Mouse (Mus musculus) midbrain, embryonic 14.5 days (tissue): ENCODE data around the gene Traf5. TPM values are rescaled to one million over a fixed set of nuclear protein-coding genes. Genes with fewer than 3 reads are reported as not detected.
A peak's percentile ranks its signal among the peaks of the same experiment; 100 is the strongest.

Experiments used
- ATAC-seq: fragments of 200-750 bp; cut with Nextera tagmentation; 2 replicates; pipeline ENCODE4 v1.8.0; 2017; ENCODE audit warnings: moderate number of reproducible peaks, moderate library complexity; ENCODE audit not compliant: low FRiP score, low TSS enrichment
- DNase-seq: peaks from one replicate; pipeline ENCODE4 v3.0.0-alpha.2; 2015
- H3K27ac ChIP-seq: fragments of 300-500 bp; sonication (generic); replicated peaks from 2 replicates; pipeline ENCODE4 v1.5.1; 2014; ENCODE audit warnings: mild to moderate bottlenecking, low read depth, low read length, moderate library complexity
- H3K27me3 ChIP-seq: fragments of 300-500 bp; sonication (generic); 2 replicates; pipeline ENCODE4 v1.6.1; 2014; ENCODE audit warnings: low read length, control low read depth, mixed read lengths; ENCODE audit not compliant: control insufficient read depth, insufficient read depth
- H3K36me3 ChIP-seq: fragments of 300-500 bp; sonication (generic); 2 replicates; pipeline ENCODE4 v1.6.1; 2014; ENCODE audit warnings: low read length, control low read depth; ENCODE audit not compliant: control insufficient read depth, insufficient read depth
- H3K4me1 ChIP-seq: fragments of 300-500 bp; sonication (generic); 2 replicates; pipeline ENCODE4 v1.6.1; 2014; ENCODE audit warnings: mild to moderate bottlenecking, antibody characterized with exemption, low read length, control low read depth; ENCODE audit not compliant: control insufficient read depth, insufficient read depth
- H3K4me2 ChIP-seq: fragments of 300-500 bp; sonication (generic); 2 replicates; pipeline ENCODE4 v1.6.1; 2014; ENCODE audit warnings: mild to moderate bottlenecking, low read length, moderate library complexity
- H3K4me3 ChIP-seq: fragments of 300-500 bp; sonication (generic); replicated peaks from 2 replicates; pipeline ENCODE4 v1.5.1; 2014; ENCODE audit warnings: low read depth, low read length
- H3K9ac ChIP-seq: fragments of 300-500 bp; sonication (generic); replicated peaks from 2 replicates; pipeline ENCODE4 v1.6.1; 2014; ENCODE audit warnings: mild to moderate bottlenecking, low read length, moderate library complexity
- H3K9me3 ChIP-seq: fragments of 300-500 bp; sonication (generic); 2 replicates; pipeline ENCODE4 v1.6.1; 2016; ENCODE audit warnings: low read length, control low read depth, mixed read lengths; ENCODE audit not compliant: control insufficient read depth
- WGBS: fragments of 180-500 bp; shearing (Covaris S2); extraction: QIAGEN DNeasy Blood & Tissue Kit; methylation state at CpG from one replicate; pipeline ENCODE4 v1.1.7; 2014; 5-methylcytosine and 5-hydroxymethylcytosine counted together
- polyA plus RNA-seq: library from polyadenylated mRNA; unstranded; fragments of >200 nt; fragmentation: Nextera tagmentation; extraction: Ambion mirVana; gene quantifications from 2 replicates; pipeline ENCODE4 v1.2.1, GENCODE M21; 2014

Gene Traf5
- polyA plus RNA-seq, 1 experiment from 2014 or later: 2.4 TPM

- H3K9me3 ChIP-seq: no peaks in the 10 kb centered on the region
- H3K4me2 ChIP-seq: no peak overlapping the region
- WGBS: 97% methylated on average over 11 of the region's 11 CpGs
- H3K27me3 ChIP-seq: no peaks in the 10 kb centered on the region
- H3K9ac ChIP-seq: no peak overlapping the region
- H3K4me1 ChIP-seq: no peaks in the 10 kb centered on the region
- H3K27ac ChIP-seq: no peak overlapping the region
- no peak for ATAC-seq
- H3K36me3 ChIP-seq: peaks cover 49% of the 10 kb centered on the region
- no peak overlapping the region for H3K4me3 ChIP-seq
- DNase-seq: no peak
Observed at GRCm38 (mm10) chr1:192100742-192101141, 8.4 kb upstream of the Traf5 start.

GRCm38 (mm10) chr1:192095626-192096025 lies 3.3 kb upstream of the Traf5 start:
- Histone ChIP-seq H3K9me3 (no peaks in the 10 kb centered on the region), H3K4me2 (no peak overlapping the region), H3K27me3 (peaks cover 9% of the 10 kb centered on the region), H3K4me3 (no peak overlapping the region), H3K27ac (no peak overlapping the region), H3K4me1 (peaks cover 6% of the 10 kb centered on the region; the same call in 1 of the 2 replicates), H3K36me3 (peaks cover 10% of the 10 kb centered on the region), H3K9ac (no peak overlapping the region)
- no peak for ATAC-seq
- DNase-seq: no peak
- 93% methylated on average over 5 of the region's 5 CpGs for WGBS

GRCm38 (mm10) chr1:192094451-192095170 lies 2.3 kb upstream of the Traf5 start:
- no peak overlapping the region for H3K9ac ChIP-seq
- 61% methylated on average over 13 of the region's 13 CpGs for WGBS
- DNase-seq (peak; percentile 79), ATAC-seq (no peak)
- H3K4me3 ChIP-seq: no peak overlapping the region
- H3K27ac ChIP-seq: no peak overlapping the region
- H3K4me2 ChIP-seq: no peak overlapping the region
- H3K9me3 ChIP-seq: no peaks in the 10 kb centered on the region
- H3K27me3 ChIP-seq: peaks cover 12% of the 10 kb centered on the region
- H3K4me1 ChIP-seq: peaks cover 6% of the 10 kb centered on the region; the same call in 1 of the 2 replicates
- peaks cover 8% of the 10 kb centered on the region; the same call in 1 of the 2 replicates for H3K36me3 ChIP-seq

GRCm38 (mm10) chr1:192092879-192093660 lies 711 bp upstream of the Traf5 start:
- H3K4me2 ChIP-seq: peak overlapping the region; percentile 93
- peak overlapping the region; percentile 42; the same call in 1 of the 2 replicates for H3K9ac ChIP-seq
- H3K9me3 ChIP-seq: no peaks in the 10 kb centered on the region
- ATAC-seq (peak; percentile 86), DNase-seq (peak; percentile 93)
- H3K36me3 ChIP-seq: 0 out of 2 replicates have a peak, but pooled peaks cover under 1% of the 10 kb centered on the region
- no peak overlapping the region for H3K27ac ChIP-seq
- H3K27me3 ChIP-seq: peaks cover 14% of the 10 kb centered on the region
- H3K4me3 ChIP-seq: peak overlapping the region; percentile 52
- H3K4me1 ChIP-seq: peaks cover 6% of the 10 kb centered on the region; the same call in 1 of the 2 replicates
- WGBS: 35% methylated on average over 16 of the region's 16 CpGs

- H3K36me3 ChIP-seq: no peaks in the 10 kb centered on the region
- 77% methylated on average over 11 of the region's 11 CpGs for WGBS
- no peak overlapping the region for H3K4me2 ChIP-seq
- peaks cover 6% of the 10 kb centered on the region; the same call in 1 of the 2 replicates for H3K4me1 ChIP-seq
- no peaks in the 10 kb centered on the region for H3K9me3 ChIP-seq
- ATAC-seq (no peak), DNase-seq (no peak)
- no peak overlapping the region for H3K9ac ChIP-seq
- peaks cover 14% of the 10 kb centered on the region for H3K27me3 ChIP-seq
- H3K4me3 ChIP-seq: no peak overlapping the region
- no peak overlapping the region for H3K27ac ChIP-seq
Observed at GRCm38 (mm10) chr1:192090689-192091567, 1.4 kb downstream of the Traf5 start.

GRCm38 (mm10) chr1:192090281-192090680 lies 2.1 kb downstream of the Traf5 start:
- DNase-seq (no peak), ATAC-seq (no peak)
- Histone ChIP-seq H3K36me3 (no peaks in the 10 kb centered on the region), H3K4me2 (no peak overlapping the region), H3K27me3 (peaks cover 14% of the 10 kb centered on the region), H3K9ac (no peak overlapping the region), H3K4me3 (no peak overlapping the region), H3K4me1 (peaks cover 6% of the 10 kb centered on the region; the same call in 1 of the 2 replicates), H3K9me3 (no peaks in the 10 kb centered on the region), H3K27ac (no peak overlapping the region)
- 93% methylated on average over 3 of the region's 3 CpGs for WGBS

- Histone ChIP-seq H3K27me3 (peaks cover 14% of the 10 kb centered on the region), H3K4me2 (no peak overlapping the region), H3K4me3 (no peak overlapping the region), H3K4me1 (peaks cover 6% of the 10 kb centered on the region; the same call in 1 of the 2 replicates), H3K36me3 (no peaks in the 10 kb centered on the region), H3K27ac (no peak overlapping the region), H3K9ac (no peak overlapping the region), H3K9me3 (no peaks in the 10 kb centered on the region)
- no peak for ATAC-seq
- no peak for DNase-seq
- WGBS: 50% methylated on average over 9 of the region's 9 CpGs
Observed at GRCm38 (mm10) chr1:192089208-192090166, 2.9 kb downstream of the Traf5 start.
